Mouse (Mus musculus) ES-Bruce4 (cell line): ENCODE measurements at regions not wholly inside any gene's neighbourhood (a gene's known extent, or its start where the extent isn't known, plus 50 kb on each side); places are given as distances from the start of the nearest gene placed in this dataset.

ENCODE experiments used
- CTCF ChIP-seq: IDR thresholded peaks from one replicate; pipeline ENCODE4 v1.8.1; 2011; ENCODE audit warnings: low read depth, low read length
- EP300 ChIP-seq: IDR thresholded peaks from 2 replicates; pipeline ENCODE4 v1.6.1; 2011; ENCODE audit warnings: low read depth, low read length; ENCODE audit not compliant: insufficient read depth
- POLR2A ChIP-seq: IDR thresholded peaks from one replicate; pipeline ENCODE4 v1.8.1; 2011; ENCODE audit warnings: low read length; ENCODE audit not compliant: insufficient read depth

DNA sequence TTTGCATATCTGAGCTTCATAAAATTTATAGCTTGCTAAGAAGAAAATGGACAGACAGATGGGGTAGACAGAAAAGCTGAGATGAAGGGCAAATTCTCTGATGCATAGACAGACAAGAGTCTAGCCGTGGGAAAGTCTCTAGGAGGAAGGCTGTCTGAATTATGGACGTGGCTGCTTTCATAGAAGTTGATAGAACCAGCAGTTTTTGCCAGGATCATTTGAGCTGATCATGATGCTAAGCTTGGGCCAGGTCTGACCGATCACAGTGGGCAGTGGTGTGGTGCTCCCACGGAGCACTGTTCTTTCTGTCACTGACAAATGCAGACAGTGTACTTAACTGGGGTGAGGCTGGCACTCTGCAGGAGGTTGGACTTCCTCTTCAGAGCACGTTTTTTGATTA, 405.0 kb upstream of the Ubash3b start:
- TF ChIP-seq CTCF (no peak), POLR2A (no peak), EP300 (no peak)
